Mouse (Mus musculus) thymus, adult 18-20 months (tissue): Measurements from ENCODE around the gene Bicd1.
A peak's percentile ranks its signal among the peaks of the same experiment; 100 is the strongest.
"Not testable (repeated sequence)": the region's sequence is repeated elsewhere in the genome, so short reads cannot be mapped to it uniquely, and the experiment has no call there.

Experiments
- DNase-seq, 2 experiments: peaks; one replicate each; pipeline ENCODE4 v3.0.0; 2022; ENCODE audit warnings: mixed read lengths in 2 of 2

The Bicd1 gene

GRCm38 (mm10) chr6:149408833-149409332 is at the start of gene Bicd1:
Bicd1 (plus strand) TSS chr6:149408886.
- DNase-seq = peak; percentile 24 to 26

DNA sequence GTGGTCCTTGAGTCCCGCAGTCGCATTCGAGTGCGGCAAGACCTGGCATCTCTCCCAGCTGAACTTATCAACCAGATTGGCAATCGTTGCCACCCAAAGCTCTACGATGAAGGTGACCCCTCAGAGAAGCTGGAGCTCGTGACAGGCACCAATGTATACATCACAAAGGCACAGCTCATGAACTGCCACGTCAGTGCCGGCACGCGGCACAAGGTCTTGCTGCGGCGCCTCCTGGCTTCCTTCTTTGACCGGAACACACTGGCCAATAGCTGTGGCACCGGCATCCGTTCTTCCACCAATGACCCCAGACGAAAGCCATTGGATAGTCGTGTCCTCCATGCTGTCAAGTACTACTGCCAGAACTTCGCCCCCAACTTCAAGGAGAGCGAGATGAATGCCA is 46.2 kb upstream of the Bicd1 start:
- DNase-seq = not testable (repeated sequence)

GRCm38 (mm10) chr6:149365975-149366374 is 42.7 kb upstream of the Bicd1 start:
- DNase-seq = not testable (repeated sequence)

GRCm38 (mm10) chr6:149366403-149366802 is 42.3 kb upstream of the Bicd1 start:
- no peak for DNase-seq

DNA sequence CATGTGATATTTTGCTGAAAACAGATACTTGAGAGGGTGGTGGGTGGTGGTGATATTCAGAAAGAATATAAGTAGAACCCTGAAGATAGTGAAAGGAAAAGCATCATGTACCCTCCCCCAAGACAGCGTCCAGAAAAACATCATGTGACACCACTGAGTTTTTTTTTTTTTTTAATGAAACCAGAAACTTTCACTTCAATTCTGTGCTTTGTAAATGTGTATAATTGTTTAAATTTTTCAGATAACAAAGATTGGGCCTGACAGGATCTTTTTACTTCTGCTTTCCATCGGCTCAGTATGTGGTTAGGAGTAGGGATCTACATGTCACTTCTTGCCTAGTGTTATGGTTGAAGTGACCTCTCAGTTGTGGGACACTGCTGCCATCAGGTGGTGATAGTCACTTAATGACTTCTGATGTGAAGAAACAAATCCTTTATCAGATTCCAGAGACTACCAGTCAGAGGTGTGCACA is 33.7 kb upstream of the Bicd1 start:
- DNase-seq = peak in 1 of 2 experiments; percentile 53

- DNase-seq = no peak
Measured at GRCm38 (mm10) chr6:149383531-149383930, 25.2 kb upstream of the Bicd1 start.

DNA sequence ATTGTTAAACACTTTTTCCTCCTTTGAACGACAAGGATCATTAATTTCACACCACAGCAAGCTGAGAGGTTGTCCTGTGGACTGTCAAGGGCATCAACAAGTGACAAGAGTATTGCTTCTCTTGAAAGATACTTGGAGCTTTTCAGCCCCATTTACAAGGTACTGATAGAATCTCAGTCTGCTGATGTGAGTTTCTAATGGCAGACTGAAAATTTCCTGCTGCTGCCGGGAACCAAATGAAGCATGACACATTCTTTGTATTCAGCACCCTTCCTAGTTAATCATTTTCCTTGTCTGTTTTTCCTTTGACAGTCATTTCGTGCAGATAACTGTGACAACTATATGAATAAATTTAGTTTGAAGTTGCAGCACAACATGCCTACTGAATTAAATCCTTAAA is 22.3 kb upstream of the Bicd1 start:
- no peak for DNase-seq

DNA sequence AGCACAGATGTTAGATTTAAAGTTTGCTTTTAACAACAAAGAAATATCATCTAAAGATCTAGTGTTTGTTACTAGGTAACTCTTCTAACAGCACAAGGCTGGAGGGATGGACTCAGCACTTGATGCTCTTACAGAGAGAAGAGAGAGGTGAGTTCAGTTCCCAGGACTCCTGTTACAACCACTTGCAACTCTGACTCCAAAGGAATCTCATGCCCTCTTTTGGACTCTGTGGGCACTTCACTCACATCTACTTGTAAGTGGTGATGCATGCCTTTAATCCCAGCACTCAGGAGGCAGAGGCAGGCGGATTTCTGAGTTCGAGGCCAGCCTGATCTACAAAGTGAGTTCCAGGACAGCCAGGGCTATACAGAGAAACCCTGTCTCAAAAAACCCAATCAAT is 19.1 kb upstream of the Bicd1 start:
- not testable (repeated sequence) for DNase-seq

GRCm38 (mm10) chr6:149399396-149399795 is 9.3 kb upstream of the Bicd1 start:
- DNase-seq = no peak

DNA sequence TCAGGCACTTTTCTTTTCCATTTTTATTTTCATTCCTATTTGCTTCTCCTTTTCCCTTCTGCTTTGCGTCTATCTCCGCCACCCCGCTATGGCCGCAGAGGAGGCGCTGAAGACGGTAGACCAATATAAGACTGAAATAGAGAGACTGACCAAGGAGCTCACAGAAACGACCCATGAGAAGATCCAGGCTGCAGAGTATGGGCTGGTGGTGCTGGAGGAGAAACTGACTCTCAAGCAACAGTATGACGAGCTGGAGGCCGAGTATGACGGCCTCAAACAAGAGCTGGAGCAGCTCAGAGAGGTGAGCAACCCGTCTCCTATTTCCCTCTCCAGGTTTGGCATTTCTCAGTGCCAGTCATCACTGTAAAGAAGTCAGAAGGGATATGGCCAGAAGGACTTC is 655 bp downstream of the Bicd1 start:
- DNase-seq = no peak

DNA sequence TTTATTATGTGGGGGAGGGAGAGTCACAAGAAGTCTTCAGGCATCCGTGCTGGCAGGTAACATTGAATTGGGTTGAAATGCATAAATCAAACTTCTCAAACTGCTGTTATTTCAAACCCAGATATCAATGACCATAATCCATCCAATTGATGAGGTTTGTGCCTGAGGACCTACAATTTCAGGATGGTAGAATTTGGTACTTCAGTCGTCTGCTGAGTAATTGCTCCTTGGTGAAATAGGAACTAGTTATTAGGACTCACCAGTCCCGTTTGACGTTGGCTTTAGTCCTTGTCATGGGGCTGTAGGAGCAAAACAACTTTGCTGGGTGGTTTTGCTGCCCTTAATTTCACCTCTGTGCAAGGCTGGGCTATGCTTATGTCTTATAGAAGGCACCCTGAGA is 1.2 kb downstream of the Bicd1 start:
- DNase-seq = no peak

DNA sequence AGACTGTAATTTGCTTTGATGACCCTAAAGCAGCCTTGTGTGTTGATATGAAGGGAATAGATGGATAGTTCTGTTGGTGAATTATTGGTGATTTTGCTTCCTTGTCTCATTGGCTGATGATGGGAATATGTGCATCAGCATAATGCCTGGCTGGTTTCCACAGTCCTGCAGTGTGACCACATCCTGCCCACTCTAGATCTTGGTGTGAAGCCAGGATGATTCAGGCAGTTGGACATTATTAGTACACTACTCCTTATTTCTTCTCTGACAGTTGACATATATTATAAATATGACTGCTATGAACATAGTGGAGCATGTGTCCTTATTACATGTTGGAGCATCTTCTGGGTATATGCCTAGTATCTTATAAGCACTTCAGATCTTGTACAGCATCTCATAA is 4.6 kb downstream of the Bicd1 start:
- DNase-seq = no peak

DNA sequence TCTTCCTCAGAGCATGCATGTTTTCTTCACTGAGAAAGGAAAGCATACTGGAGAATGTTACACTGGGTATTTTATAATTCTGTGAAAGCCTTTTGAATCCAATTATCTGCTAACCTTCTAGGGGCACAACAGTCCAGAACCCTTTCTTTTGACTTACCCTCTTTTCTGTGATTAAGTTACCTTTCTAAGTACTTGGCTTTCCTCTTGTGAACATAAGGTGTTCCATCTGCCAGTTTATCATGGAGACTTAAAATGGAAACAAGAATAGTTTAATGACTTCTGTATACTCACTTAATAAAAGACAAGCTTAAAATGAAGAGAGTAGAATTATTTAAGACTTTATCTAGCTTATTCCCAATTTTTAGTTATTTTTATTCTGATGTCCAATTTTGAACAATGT is 16.1 kb downstream of the Bicd1 start:
- no peak for DNase-seq

DNA sequence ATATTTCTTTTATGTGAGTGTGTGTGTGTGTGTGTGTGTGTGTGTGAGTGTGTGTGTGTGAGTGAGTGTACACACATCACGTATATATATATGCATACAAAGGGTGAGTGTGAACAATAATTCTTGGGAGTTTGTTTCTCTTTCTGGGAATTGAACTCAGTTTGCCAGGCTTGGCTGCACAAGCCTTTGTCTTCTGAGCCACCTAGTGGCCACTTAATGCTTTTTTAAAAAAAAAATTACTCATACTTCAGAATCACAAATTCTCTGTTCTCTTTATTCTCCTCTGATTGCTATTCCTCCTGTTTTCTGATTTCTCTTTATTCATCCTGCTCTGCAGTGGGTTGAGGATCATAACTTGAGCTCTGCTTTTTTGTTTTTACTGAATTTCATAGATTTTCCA is 30.5 kb downstream of the Bicd1 start:
- no peak for DNase-seq

GRCm38 (mm10) chr6:149442884-149443283 is 34.2 kb downstream of the Bicd1 start:
- no peak for DNase-seq

GRCm38 (mm10) chr6:149445854-149446253 is 37.2 kb downstream of the Bicd1 start:
- DNase-seq = no peak

DNA sequence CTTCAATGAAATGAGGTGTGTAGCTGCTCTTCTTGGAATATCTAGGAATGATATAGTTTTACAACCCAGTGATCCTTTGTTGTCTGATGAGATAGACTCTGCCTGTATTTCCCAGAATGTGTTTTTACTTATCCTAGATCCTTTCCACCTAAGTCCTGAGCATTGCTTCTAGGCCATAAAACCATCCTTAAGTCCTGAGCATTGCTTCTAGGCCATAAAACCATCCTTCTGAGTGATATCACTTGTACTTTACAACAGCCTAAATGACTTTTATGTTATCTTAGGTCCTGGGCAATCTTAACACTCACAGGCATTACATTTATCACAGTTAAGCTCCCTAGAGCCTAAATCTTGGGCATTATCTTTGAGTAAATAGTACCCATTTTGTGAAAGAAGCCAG is 48.6 kb downstream of the Bicd1 start:
- no peak for DNase-seq

GRCm38 (mm10) chr6:149460971-149461370 is 52.3 kb downstream of the Bicd1 start:
- no peak for DNase-seq

DNA sequence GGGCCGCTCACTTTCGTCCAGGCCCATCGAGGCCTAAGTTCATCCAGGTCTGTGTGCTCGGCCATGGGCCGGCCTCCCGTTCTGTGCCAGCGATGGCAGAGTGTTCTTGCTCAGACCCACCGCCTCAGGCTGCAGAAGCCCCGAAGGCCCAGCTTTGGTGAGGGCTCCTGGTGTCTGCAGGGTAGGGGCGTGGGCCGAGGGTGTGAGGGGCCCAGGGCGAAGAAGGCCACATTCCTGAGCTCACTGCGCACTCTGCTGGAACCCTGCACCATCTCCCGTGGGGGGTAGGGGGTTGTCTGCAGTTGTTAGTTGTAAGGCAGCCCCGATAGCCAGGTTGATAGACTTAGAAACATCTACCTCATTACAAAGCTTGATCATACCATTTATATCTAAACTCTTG is 62.8 kb downstream of the Bicd1 start:
- DNase-seq = no peak

DNA sequence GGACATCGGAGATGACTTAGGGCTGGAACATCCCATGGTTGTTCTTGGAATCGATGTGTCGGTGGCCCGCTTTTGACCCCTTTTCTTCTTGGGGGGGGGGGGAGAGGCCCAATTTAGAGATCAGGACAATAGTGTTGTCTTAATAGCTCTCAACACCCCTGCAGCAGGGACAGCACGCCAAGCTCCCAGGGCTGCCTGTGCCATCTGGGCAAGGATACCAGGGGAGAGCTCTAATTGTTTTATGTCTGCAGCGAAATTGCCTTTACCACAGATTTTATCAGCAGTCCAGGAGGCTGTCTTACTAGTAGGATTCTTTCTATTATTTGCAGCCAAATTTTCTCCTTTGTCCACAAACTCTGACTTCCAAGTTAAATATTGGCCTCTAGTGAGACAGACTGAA is 63.8 kb downstream of the Bicd1 start:
- DNase-seq = not testable (repeated sequence)

GRCm38 (mm10) chr6:149481868-149482267 is 73.2 kb downstream of the Bicd1 start:
- DNase-seq = not testable (repeated sequence)

DNA sequence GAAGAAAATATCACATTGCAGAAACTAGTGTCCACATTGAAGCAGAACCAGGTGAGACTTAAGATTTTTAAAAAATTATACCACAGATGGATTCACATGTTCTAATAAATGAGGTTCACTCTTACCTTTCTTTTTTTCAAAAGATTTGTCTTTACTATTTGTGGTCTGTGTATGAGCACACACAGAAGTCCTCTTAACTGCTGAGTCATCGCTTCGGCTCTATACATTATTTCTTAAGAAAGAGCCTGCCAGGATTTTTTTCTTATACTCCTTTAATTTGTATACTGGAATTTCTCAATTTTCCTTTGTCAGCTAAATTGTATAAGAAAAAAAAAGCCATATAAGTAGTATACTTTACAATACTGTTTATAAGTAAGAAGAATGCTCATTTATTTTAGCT is 86.0 kb downstream of the Bicd1 start:
- DNase-seq = no peak

DNA sequence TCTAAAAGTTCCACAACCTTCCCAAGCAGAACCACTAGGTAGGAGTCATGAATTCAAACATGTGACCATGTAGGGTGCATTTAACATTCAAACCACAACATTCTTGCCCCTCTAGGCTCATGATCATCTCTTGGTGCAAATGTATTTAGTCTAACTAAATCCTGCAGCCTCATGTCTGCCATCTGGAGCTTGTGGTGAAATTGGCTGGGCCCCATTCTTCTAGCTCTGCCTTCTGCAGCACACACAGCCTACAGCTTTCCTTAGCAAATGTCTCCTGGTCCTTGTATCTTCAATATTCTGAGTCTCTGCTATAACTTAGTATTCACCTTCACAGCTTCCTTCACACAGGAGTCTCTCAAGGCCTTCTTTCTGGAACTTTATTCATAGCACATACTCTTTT is 87.2 kb downstream of the Bicd1 start:
- no peak for DNase-seq

GRCm38 (mm10) chr6:149565720-149566498 is 157.2 kb downstream of the Bicd1 start:
- DNase-seq = peak; percentile 9 to 39

DNA sequence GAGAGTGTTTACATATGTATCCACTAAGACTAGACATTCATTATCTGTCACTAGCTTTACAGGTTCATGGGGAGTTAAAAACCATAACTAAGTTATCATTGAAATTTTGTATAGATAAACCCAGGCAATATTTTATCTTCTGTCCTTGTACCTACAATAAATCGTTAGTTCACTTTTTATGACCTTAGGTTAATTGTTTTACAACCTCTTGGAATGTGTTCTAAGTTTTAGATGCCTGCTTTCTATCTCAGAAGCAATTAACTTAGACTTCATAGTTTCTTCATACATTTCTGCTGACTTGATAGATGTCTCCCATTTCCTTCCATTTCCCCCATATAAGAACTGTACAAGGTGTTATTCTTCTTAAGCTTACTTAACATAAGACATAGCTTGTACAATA is 158.5 kb downstream of the Bicd1 start:
- DNase-seq = no peak
